Comparison of ENCODE assay signal across 8 mouse cellular contexts in genomic region chr14:55824481-55825215, GRCm38 (mm10). TPM values are rescaled to one million over a fixed set of nuclear protein-coding genes. Genes with fewer than 3 reads are reported as not detected.
DNase-seq lines count a peak whose midpoint lies in the region; ATAC-seq and TF ChIP-seq lines count a peak whose summit lies in the region.

No protein-coding gene starts in this region.

- no peaks in the 10 kb centered on the region for H3K4me1 ChIP-seq in embryonic fibroblast, embryonic 13.5 days (ENCODE audit: control insufficient read depth, insufficient read depth, low read length)
- peaks cover 18% of the 10 kb centered on the region for H3K4me1 ChIP-seq in heart, embryonic 16.5 days (ENCODE audit: control insufficient read depth, insufficient read depth, low read length)
- H3K4me1 ChIP-seq in limb, embryonic 13.5 days: peaks cover 48% of the 10 kb centered on the region
- peaks cover 26% of the 10 kb centered on the region for H3K4me1 ChIP-seq in midbrain, embryonic 16.5 days (ENCODE audit: control insufficient read depth, insufficient read depth, low read length)

- H3K4me2 ChIP-seq in heart, embryonic 16.5 days (ENCODE audit: low read depth, low read length): peak overlapping the region; percentile 91
- H3K4me2 ChIP-seq in limb, embryonic 13.5 days (replicated peaks): peak overlapping the region; percentile 99
- peak overlapping the region; percentile 89 for H3K4me2 ChIP-seq in midbrain, embryonic 16.5 days (ENCODE audit: low read length)

- ATAC-seq in heart, embryonic 16.5 days (replicated peaks; ENCODE audit: extremely low read depth, insufficient read depth, low FRiP score): no peak
- ATAC-seq in limb, embryonic 13.5 days (ENCODE audit: low FRiP score, low read depth): peak; percentile 52
- ATAC-seq in midbrain, embryonic 16.5 days: no peak
- ATAC-seq in inflammation-experienced regulatory T-cells, adult 6 months: no peak
- ATAC-seq in cerebellum, adult (ENCODE audit: insufficient number of reproducible peaks, low FRiP score, low TSS enrichment): no peak

- peak overlapping the region; percentile 77 for H3K4me3 ChIP-seq in embryonic fibroblast, embryonic 13.5 days (ENCODE audit: insufficient read depth, low read length)
- H3K4me3 ChIP-seq in heart, embryonic 16.5 days (ENCODE audit: low read length): peak overlapping the region; percentile 70
- peak overlapping the region; percentile 88 for H3K4me3 ChIP-seq in limb, embryonic 13.5 days
- H3K4me3 ChIP-seq in midbrain, embryonic 16.5 days (ENCODE audit: low read depth, low read length): peak overlapping the region; percentile 52

- no peaks in the 10 kb centered on the region for H3K36me3 ChIP-seq in heart, embryonic 16.5 days (ENCODE audit: control insufficient read depth, insufficient read depth)
- peaks cover 32% of the 10 kb centered on the region for H3K36me3 ChIP-seq in limb, embryonic 13.5 days
- H3K36me3 ChIP-seq in midbrain, embryonic 16.5 days (ENCODE audit: control insufficient read depth, insufficient read depth, low read length): no peaks in the 10 kb centered on the region

- peaks cover 12% of the 10 kb centered on the region; the same call in 1 of the 2 replicates for H3K27me3 ChIP-seq in heart, embryonic 16.5 days (ENCODE audit: control insufficient read depth, insufficient read depth, low read length)
- no peaks in the 10 kb centered on the region for H3K27me3 ChIP-seq in limb, embryonic 13.5 days
- peaks cover 13% of the 10 kb centered on the region for H3K27me3 ChIP-seq in midbrain, embryonic 16.5 days (ENCODE audit: control insufficient read depth, insufficient read depth, low read depth, low read length)

- peak; percentile 62 for TF ChIP-seq POLR2A in embryonic fibroblast, embryonic 13.5 days (IDR thresholded peaks at IDR 0.05; ENCODE audit: low read depth, low read length)

- 2% methylated on average over 32 of the region's 32 CpGs for WGBS in heart, embryonic 16.5 days
- WGBS in limb, embryonic 13.5 days: under 1% methylated on average over 32 of the region's 32 CpGs
- under 1% methylated on average over 29 of the region's 32 CpGs for WGBS in midbrain, embryonic 16.5 days

- peak; percentile 42 for DNase-seq in ovary, postnatal 14 days (ENCODE audit: low spot score)
- DNase-seq in ovary, postnatal 10 days (ENCODE audit: low spot score): no peak

- H3K9ac ChIP-seq in heart, embryonic 16.5 days (ENCODE audit: low read length): peak overlapping the region; percentile 81
- H3K9ac ChIP-seq in limb, embryonic 13.5 days: peak overlapping the region; percentile 96
- peak overlapping the region; percentile 71 for H3K9ac ChIP-seq in midbrain, embryonic 16.5 days (ENCODE audit: low read depth, low read length)

- H3K27ac ChIP-seq in embryonic fibroblast, embryonic 13.5 days (ENCODE audit: insufficient read depth, low read length): peak overlapping the region; percentile 99
- H3K27ac ChIP-seq in heart, embryonic 16.5 days (ENCODE audit: low read length): peak overlapping the region; percentile 93
- H3K27ac ChIP-seq in limb, embryonic 13.5 days: peak overlapping the region; percentile 100
- peak overlapping the region; percentile 54 for H3K27ac ChIP-seq in midbrain, embryonic 16.5 days (ENCODE audit: low read length)

- no peak for TF ChIP-seq CTCF in embryonic fibroblast, embryonic 13.5 days (IDR thresholded peaks at IDR 0.05; ENCODE audit: borderline replicate concordance, insufficient read depth, low read length)

- no peaks in the 10 kb centered on the region for H3K9me3 ChIP-seq in heart, embryonic 16.5 days (replicated peaks; ENCODE audit: control insufficient read depth, low read length)
- no peaks in the 10 kb centered on the region for H3K9me3 ChIP-seq in limb, embryonic 13.5 days
- no peaks in the 10 kb centered on the region for H3K9me3 ChIP-seq in midbrain, embryonic 16.5 days (replicated peaks; ENCODE audit: control insufficient read depth, low read length, poor library complexity, severe bottlenecking)

RNA-seq across cellular contexts. Expression of gene Nfatc4, which starts 1.7 kb away (rescaled TPM):
- 88.8 and 98.2 TPM in 2 replicates for polyA plus RNA-seq in embryonic fibroblast, embryonic 13.5 days (2011; ENCODE audit: insufficient read length, low read depth, missing spikeins)
- polyA plus RNA-seq in heart, embryonic 16.5 days (2015; fragmentation: Nextera tagmentation; extraction: Ambion mirVana): 9.7 and 14.4 TPM in 2 replicates
- polyA plus RNA-seq in limb, embryonic 13.5 days (2015; fragmentation: Nextera tagmentation; extraction: Ambion mirVana): 124 and 128 TPM in 2 replicates
- polyA plus RNA-seq in midbrain, embryonic 16.5 days (2015; fragmentation: Nextera tagmentation; extraction: Ambion mirVana): 6.7 and 7.0 TPM in 2 replicates
- polyA plus RNA-seq in inflammation-experienced regulatory T-cells, adult 6 months (2017; shearing (Covaris generic)): not detected

RNA-seq across cellular contexts. Expression of gene Nynrin, which starts 29.2 kb away (rescaled TPM):
- 31.7 and 36.6 TPM in 2 replicates for polyA plus RNA-seq in embryonic fibroblast, embryonic 13.5 days (2011; ENCODE audit: insufficient read length, low read depth, missing spikeins)
- 11.1 and 13.7 TPM in 2 replicates for polyA plus RNA-seq in heart, embryonic 16.5 days (2015; fragmentation: Nextera tagmentation; extraction: Ambion mirVana)
- polyA plus RNA-seq in limb, embryonic 13.5 days (2015; fragmentation: Nextera tagmentation; extraction: Ambion mirVana): 28.2 and 34.2 TPM in 2 replicates
- 11.0 and 11.9 TPM in 2 replicates for polyA plus RNA-seq in midbrain, embryonic 16.5 days (2015; fragmentation: Nextera tagmentation; extraction: Ambion mirVana)
- polyA plus RNA-seq in inflammation-experienced regulatory T-cells, adult 6 months (2017; shearing (Covaris generic)): under 1 TPM in 1 of 3 experiments, not detected in 2; 0.04 TPM

RNA-seq across cellular contexts. Expression of gene Ripk3, which starts 36.0 kb away (rescaled TPM):
- 109 and 141 TPM in 2 replicates for polyA plus RNA-seq in embryonic fibroblast, embryonic 13.5 days (2011; ENCODE audit: insufficient read length, low read depth, missing spikeins)
- polyA plus RNA-seq in heart, embryonic 16.5 days (2015; fragmentation: Nextera tagmentation; extraction: Ambion mirVana): 17.8 and 20.8 TPM in 2 replicates
- 31.0 and 37.1 TPM in 2 replicates for polyA plus RNA-seq in limb, embryonic 13.5 days (2015; fragmentation: Nextera tagmentation; extraction: Ambion mirVana)
- polyA plus RNA-seq in midbrain, embryonic 16.5 days (2015; fragmentation: Nextera tagmentation; extraction: Ambion mirVana): 1.6 and 1.7 TPM in 2 replicates
- polyA plus RNA-seq in inflammation-experienced regulatory T-cells, adult 6 months (2017; shearing (Covaris generic)): 10 to 100 TPM; 71.9 to 99.8 (median 84.8) TPM

RNA-seq across cellular contexts. Expression of gene Adcy4, which starts 40.8 kb away (rescaled TPM):
- 8.7 and 18.0 TPM in 2 replicates for polyA plus RNA-seq in embryonic fibroblast, embryonic 13.5 days (2011; ENCODE audit: insufficient read length, low read depth, missing spikeins)
- polyA plus RNA-seq in heart, embryonic 16.5 days (2015; fragmentation: Nextera tagmentation; extraction: Ambion mirVana): 15.3 and 17.5 TPM in 2 replicates
- polyA plus RNA-seq in limb, embryonic 13.5 days (2015; fragmentation: Nextera tagmentation; extraction: Ambion mirVana): 20.9 and 25.6 TPM in 2 replicates
- 4.0 and 5.0 TPM in 2 replicates for polyA plus RNA-seq in midbrain, embryonic 16.5 days (2015; fragmentation: Nextera tagmentation; extraction: Ambion mirVana)
- under 1 TPM in 1 of 3 experiments, not detected in 2; 0.29 TPM for polyA plus RNA-seq in inflammation-experienced regulatory T-cells, adult 6 months (2017; shearing (Covaris generic))

RNA-seq across cellular contexts. Expression of gene Ltb4r1, which starts 58.9 kb away (rescaled TPM):
- 0.82 and 1.0 TPM in 2 replicates for polyA plus RNA-seq in embryonic fibroblast, embryonic 13.5 days (2011; ENCODE audit: insufficient read length, low read depth, missing spikeins)
- 0.59 and 0.66 TPM in 2 replicates for polyA plus RNA-seq in heart, embryonic 16.5 days (2015; fragmentation: Nextera tagmentation; extraction: Ambion mirVana)
- polyA plus RNA-seq in limb, embryonic 13.5 days (2015; fragmentation: Nextera tagmentation; extraction: Ambion mirVana): 0.45 and 0.51 TPM in 2 replicates
- polyA plus RNA-seq in midbrain, embryonic 16.5 days (2015; fragmentation: Nextera tagmentation; extraction: Ambion mirVana): 0.50 and 0.60 TPM in 2 replicates
- 10 to 100 TPM in 1 of 3 experiments, 1 to 10 TPM in 1, under 1 TPM in 1; 0.57 to 16.6 (median 3.8) TPM for polyA plus RNA-seq in inflammation-experienced regulatory T-cells, adult 6 months (2017; shearing (Covaris generic))

Comparison
In these comparisons a context has a peak if more than half of its experiments do, and no peak if none do; other contexts are left out.
1. RNA of gene Nynrin, which starts 29.2 kb away (polyA plus RNA-seq): 31.7 to 36.6 TPM in embryonic fibroblast, embryonic 13.5 days, 28.2 to 34.2 TPM in limb, embryonic 13.5 days, 11.1 to 13.7 TPM in heart, embryonic 16.5 days and 11.0 to 11.9 TPM in midbrain, embryonic 16.5 days; 0.04 TPM in inflammation-experienced regulatory T-cells, adult 6 months; every median in the first group is over 10 times any median in the second.
2. Peak in every context shown above with its lines, with median percentiles within 50 percentile points of each other: H3K27ac ChIP-seq, H3K4me3 ChIP-seq, H3K4me2 ChIP-seq and H3K9ac ChIP-seq.